Mouse (Mus musculus) lung, embryonic 15.5 days (tissue): ENCODE results near the gene Mfap1a. TPM values are rescaled to one million over a fixed set of nuclear protein-coding genes. Genes with fewer than 3 reads are reported as not detected.
"Not testable (repeated sequence)": the region's sequence is repeated elsewhere in the genome, so short reads cannot be mapped to it uniquely, and the experiment has no call there.

Experiments used
- ATAC-seq: fragments of 200-750 bp; cut with Nextera tagmentation; 2 replicates; pipeline ENCODE4 v1.8.0; 2017; ENCODE audit warnings: moderate number of reproducible peaks, borderline replicate concordance; ENCODE audit not compliant: low FRiP score, low TSS enrichment; ENCODE audit errors: extremely low read depth
- H3K27ac ChIP-seq: fragments of 300-500 bp; sonication (generic); 2 replicates; pipeline ENCODE4 v1.5.1; 2015; ENCODE audit warnings: moderate library complexity, mild to moderate bottlenecking, inconsistent platforms
- H3K27me3 ChIP-seq: fragments of 300-500 bp; sonication (generic); 2 replicates; pipeline ENCODE4 v1.6.1; 2015; ENCODE audit warnings: inconsistent platforms
- H3K36me3 ChIP-seq: fragments of 300-500 bp; sonication (generic); 2 replicates; pipeline ENCODE4 v1.6.1; 2015; ENCODE audit warnings: inconsistent platforms
- H3K4me1 ChIP-seq: fragments of 300-500 bp; sonication (generic); 2 replicates; pipeline ENCODE4 v1.6.1; 2015; ENCODE audit warnings: inconsistent platforms
- H3K4me2 ChIP-seq: fragments of 300-500 bp; sonication (generic); 2 replicates; pipeline ENCODE4 v1.6.1; 2015; ENCODE audit warnings: inconsistent platforms, mild to moderate bottlenecking, moderate library complexity
- H3K4me3 ChIP-seq: fragments of 300-500 bp; sonication (generic); 2 replicates; pipeline ENCODE4 v1.5.1; 2015; ENCODE audit warnings: mild to moderate bottlenecking, inconsistent platforms
- H3K9ac ChIP-seq: fragments of 300-500 bp; sonication (generic); 2 replicates; pipeline ENCODE4 v1.6.1; 2015; ENCODE audit warnings: inconsistent platforms
- H3K9me3 ChIP-seq: fragments of 300-500 bp; sonication (generic); 2 replicates; pipeline ENCODE4 v1.6.1; 2016; ENCODE audit warnings: inconsistent platforms
- WGBS: fragments of 180-500 bp; shearing (Covaris S2); methylation state at CpG from one replicate; pipeline ENCODE4 v1.1.7; 2015; 5-methylcytosine and 5-hydroxymethylcytosine counted together
- polyA plus RNA-seq: library from polyadenylated mRNA; unstranded; fragments of >200 nt; fragmentation: Nextera tagmentation; extraction: Ambion mirVana; gene quantifications from 2 replicates; pipeline ENCODE4 v1.2.1, GENCODE M21; 2015

Mfap1a gene
- polyA plus RNA-seq, 1 experiment from 2014 or later, result 31.8 TPM

DNA sequence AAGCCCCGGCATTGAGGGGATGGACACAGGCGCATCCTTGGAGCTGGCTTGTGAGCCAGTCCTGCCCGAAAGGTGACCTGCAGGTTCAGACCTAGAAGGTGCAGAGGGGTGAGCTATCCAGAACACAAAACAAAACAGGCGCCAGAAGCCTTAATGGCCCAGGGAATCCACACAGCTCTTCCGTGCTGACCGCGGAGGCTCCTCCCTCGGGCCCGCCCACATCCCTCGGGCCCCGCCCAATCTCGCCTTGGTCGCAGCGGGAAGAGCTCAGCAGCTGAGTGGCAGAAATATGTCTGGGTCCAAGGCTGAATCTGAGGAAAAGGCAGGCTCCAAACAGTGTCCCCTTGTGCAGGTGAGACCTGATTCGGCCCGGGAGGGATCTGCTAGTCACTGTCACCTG is 3.1 kb upstream of the Mfap1a start:
- Histone ChIP-seq H3K4me3 (peak overlapping the region; percentile 35), H3K27me3 (no peaks in the 10 kb centered on the region), H3K9ac (0 out of 2 replicates have a peak overlapping the region, but pooled peaks have one; percentile 8), H3K4me2 (peak overlapping the region; percentile 55), H3K4me1 (peaks cover 14% of the 10 kb centered on the region), H3K27ac (no peak overlapping the region), H3K36me3 (peaks cover 17% of the 10 kb centered on the region), H3K9me3 (no peaks in the 10 kb centered on the region)
- WGBS, result 21% methylated on average over 16 of the region's 16 CpGs
- peak; percentile 72 for ATAC-seq

DNA sequence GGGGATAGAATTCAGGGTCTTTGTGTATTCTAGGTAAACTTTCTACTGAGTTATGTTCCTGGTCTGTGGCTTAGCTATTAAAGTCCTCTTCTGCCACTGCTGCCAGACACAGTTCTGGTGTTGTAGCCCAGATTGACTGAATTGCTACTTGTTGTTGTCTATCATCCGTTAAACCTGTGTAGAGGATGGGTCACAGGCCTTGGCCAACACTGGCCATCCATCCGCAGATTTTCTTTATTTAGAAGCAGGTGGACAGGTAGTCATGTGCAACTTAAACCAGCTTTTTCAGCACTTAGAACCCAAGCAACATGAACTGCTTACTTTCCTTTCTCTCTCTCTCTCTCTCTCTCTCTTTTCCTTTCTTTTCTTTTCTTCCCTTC is 1.5 kb upstream of the Mfap1a start:
- Histone ChIP-seq H3K4me2 (peak overlapping the region; percentile 66), H3K4me1 (peaks cover 14% of the 10 kb centered on the region), H3K27me3 (no peaks in the 10 kb centered on the region), H3K4me3 (peak overlapping the region; percentile 65), H3K9me3 (no peaks in the 10 kb centered on the region), H3K36me3 (peaks cover 14% of the 10 kb centered on the region; the same call in 1 of the 2 replicates), H3K27ac (no peak overlapping the region), H3K9ac (peak overlapping the region; percentile 53)
- no peak for ATAC-seq
- WGBS, result 63% methylated on average over 2 of the region's 2 CpGs

DNA sequence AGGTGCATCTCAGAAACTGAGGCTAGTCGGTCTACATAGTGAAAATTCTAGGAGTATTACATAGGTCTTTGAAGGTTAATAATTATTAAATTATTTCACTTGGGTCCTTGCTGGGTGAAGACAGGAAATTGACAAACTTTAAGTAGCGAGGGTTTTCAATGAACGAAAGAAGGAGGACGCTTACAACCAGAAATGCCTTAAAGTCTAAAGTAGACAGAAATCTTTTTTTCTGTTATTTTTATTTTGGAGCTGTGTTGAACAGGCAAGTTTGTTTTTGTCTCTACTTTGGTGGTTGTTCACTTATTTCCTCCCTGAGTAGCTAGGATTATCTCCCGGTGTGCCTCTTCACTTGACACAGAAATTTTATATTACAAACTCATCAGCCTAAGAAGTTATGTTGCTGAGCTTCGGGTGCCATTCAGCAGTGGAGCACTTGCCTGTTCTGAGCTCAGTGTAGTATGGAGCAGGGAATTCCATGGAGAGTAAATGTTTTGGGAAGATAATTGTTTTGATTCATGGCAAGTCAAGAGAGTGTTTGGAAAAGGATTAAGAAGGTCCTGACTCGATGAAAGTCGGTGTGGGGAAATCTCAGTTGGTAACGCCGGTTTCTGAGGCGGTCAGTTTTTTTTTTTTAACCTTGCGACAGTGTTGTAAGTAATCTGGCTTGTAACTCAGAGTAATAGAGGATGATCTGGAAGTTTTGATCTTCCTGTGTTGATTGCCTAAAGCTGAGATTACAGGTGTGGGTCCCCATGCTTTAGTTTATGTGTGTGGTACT is 897 bp upstream of the Mfap1a start:
- Histone ChIP-seq H3K4me1 (peaks cover 14% of the 10 kb centered on the region), H3K4me3 (peak overlapping the region; percentile 65), H3K36me3 (peaks cover 14% of the 10 kb centered on the region; the same call in 1 of the 2 replicates), H3K4me2 (peak overlapping the region; percentile 66), H3K9me3 (no peaks in the 10 kb centered on the region), H3K27ac (no peak overlapping the region), H3K9ac (peak overlapping the region; percentile 53), H3K27me3 (no peaks in the 10 kb centered on the region)
- ATAC-seq, result no peak
- 3% methylated on average over 12 of the region's 12 CpGs for WGBS

DNA sequence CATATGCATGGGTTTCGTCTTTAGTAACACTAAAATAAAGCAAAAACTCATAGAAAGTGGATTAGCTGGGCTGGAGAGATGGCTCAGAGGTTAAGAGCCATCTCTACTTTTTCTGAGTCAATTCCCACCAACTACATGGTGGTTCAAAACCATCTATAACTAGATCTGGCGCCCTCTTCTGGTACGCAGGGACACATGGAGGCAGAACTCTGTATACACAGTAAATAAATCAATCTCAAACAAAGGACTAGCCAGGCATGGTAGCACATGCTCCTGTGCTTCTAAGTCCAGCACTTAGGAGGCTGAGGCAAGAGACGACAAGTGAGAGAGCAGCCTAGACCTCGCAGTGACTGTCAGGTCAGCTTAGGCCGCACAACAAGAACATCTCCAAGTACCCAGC is 4.9 kb downstream of the Mfap1a start:
- 57% methylated on average over 1 of the region's 6 CpGs for WGBS

DNA sequence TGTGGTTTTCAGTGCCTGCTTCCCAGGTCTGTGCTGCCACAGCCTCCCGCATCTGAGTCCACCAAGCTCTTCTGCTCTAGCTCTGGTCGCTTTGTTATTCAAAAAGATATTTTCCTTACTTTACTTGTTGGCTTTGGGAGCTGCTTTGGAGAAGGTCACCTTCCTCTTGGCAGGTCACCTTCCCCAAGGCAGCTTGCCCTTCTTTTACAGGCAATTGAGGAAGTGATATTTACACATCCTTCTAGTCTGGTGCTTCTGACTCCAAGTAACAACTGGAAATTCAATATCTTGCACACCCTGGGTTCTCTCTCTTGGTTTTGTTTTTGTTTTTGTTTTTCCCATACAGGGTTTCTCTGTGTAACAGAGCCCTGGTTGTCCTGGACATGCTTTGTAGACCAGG is 22.1 kb downstream of the Mfap1a start:
- not testable (repeated sequence) for H3K27ac ChIP-seq, ATAC-seq, H3K36me3 ChIP-seq, H3K4me1 ChIP-seq, H3K9me3 ChIP-seq, H3K27me3 ChIP-seq, H3K9ac ChIP-seq, H3K4me2 ChIP-seq, H3K4me3 ChIP-seq
- WGBS, result 85% methylated on average over 2 of the region's 2 CpGs

More for the DNA sequence above, 4.9 kb downstream of the Mfap1a start:
- H3K36me3 ChIP-seq, H3K4me1 ChIP-seq, H3K27me3 ChIP-seq, ATAC-seq, H3K4me2 ChIP-seq, H3K9ac ChIP-seq, H3K4me3 ChIP-seq, H3K9me3 ChIP-seq, H3K27ac ChIP-seq: not testable (repeated sequence)

DNA sequence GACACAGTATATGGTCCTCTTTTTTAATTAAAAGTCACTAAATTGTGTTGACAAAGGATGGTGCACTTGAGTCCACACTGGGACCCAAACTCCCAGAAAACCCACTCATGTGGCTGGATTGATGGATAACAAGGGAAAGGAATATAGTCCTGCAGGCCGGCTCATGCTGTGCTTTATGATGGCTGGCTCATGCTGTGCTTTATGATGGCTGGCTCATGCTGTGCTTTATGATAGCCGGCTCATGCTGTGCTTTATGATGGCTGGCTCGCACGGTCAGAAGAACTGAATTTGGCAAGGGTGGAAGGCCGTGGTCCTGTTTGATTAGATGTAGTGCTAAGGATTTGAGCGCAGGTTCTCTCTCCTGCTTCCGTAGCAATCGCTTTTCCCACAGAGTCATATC is 22.9 kb downstream of the Mfap1a start:
- no peak overlapping the region for H3K4me3 ChIP-seq
- no peaks in the 10 kb centered on the region for H3K27me3 ChIP-seq
- H3K36me3 ChIP-seq, result no peaks in the 10 kb centered on the region
- H3K9me3 ChIP-seq, result no peaks in the 10 kb centered on the region
- no peak overlapping the region for H3K27ac ChIP-seq
- ATAC-seq, result no peak
- no peak overlapping the region for H3K4me2 ChIP-seq
- WGBS, result 73% methylated on average over 8 of the region's 8 CpGs
- no peak overlapping the region for H3K9ac ChIP-seq
- no peaks in the 10 kb centered on the region for H3K4me1 ChIP-seq

DNA sequence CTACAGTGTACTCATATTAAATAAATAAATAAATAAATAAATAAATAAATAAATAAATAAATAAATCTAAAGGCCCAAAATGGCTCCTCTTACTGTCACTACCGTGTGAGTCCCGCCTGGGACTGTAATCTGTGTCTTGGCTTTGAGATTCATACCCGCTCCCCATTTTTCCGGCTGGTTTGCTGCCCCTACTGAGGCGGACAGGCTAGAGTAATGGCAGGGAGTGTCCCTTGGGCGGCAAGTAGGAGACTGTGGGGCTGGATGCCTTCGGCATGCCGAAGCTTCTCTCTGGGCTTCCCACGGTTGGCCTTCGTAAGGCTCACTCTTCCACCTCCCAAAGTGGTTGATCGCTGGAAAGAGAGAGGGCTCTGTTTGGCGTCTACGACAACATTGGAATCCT is 25.5 kb downstream of the Mfap1a start:
- H3K4me2 ChIP-seq, H3K27me3 ChIP-seq, H3K27ac ChIP-seq, H3K9ac ChIP-seq, H3K4me1 ChIP-seq, H3K36me3 ChIP-seq, H3K9me3 ChIP-seq, ATAC-seq, H3K4me3 ChIP-seq: not testable (repeated sequence)
- 82% methylated on average over 13 of the region's 13 CpGs for WGBS

DNA sequence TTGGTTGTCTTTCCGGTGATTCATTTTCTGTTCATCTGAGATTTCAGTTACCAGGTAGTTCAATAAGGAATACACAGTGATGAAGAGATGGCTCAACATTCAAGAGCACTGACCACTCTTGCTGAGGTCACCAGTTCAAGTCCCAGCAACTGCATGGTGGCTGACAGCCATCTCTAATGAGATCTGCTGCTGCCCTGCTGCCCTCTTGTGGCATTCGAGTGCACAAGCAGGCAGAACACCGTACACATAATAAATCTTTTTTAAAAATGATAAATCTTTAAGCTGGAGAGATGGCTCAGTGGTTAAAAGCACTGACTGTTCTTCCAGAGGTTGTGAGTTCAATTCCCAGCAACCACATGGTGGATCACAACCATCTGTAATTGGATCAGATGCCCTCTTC is 26.0 kb downstream of the Mfap1a start:
- H3K9ac ChIP-seq, result no peak overlapping the region
- H3K4me3 ChIP-seq, result no peak overlapping the region
- no peak overlapping the region for H3K4me2 ChIP-seq
- WGBS, result 51% methylated on average over 3 of the region's 3 CpGs
- H3K27ac ChIP-seq, result no peak overlapping the region
- H3K4me1 ChIP-seq, result no peaks in the 10 kb centered on the region
- H3K36me3 ChIP-seq, result no peaks in the 10 kb centered on the region
- H3K9me3 ChIP-seq, result no peaks in the 10 kb centered on the region
- no peak for ATAC-seq
- no peaks in the 10 kb centered on the region for H3K27me3 ChIP-seq

DNA sequence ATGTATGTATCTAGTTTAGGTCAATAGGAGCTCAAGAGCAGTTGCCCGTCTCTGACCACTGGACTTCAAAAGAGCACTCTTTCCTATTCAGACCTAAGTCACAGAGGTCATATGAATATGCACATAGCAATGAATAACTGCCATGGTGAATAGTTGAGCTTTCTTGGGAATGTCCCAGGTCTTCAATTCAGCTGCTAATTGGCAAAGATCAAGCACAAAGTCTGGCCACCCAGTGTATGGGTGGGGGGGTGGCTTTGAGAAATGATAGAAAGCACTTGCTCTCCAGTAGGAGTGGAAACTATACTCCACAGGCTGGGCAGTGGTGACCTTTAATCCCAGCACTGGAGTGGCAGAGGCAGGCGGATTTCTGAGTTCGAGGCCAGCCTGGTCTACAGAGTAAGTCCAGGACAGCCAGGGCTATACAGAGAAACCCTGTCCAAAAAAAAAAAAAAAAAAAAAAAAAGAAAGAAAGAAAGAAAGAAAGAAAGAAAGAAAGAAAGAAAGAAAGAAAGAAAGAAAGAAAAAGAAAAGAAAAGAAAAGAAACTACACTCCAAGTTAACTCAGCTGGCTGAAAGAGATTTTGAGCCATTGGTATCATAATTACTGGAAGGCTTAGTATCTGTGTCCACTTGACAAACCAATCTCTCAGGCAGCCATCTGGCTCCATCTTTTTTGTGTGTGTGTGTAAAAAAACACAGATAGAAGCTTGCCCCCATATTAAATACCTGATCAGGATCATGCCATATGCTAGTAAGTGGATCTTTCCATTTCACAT is 28.8 kb downstream of the Mfap1a start:
- 76% methylated on average over 3 of the region's 3 CpGs for WGBS
- 0 out of 2 replicates have a peak, but pooled peaks cover 3% of the 10 kb centered on the region for H3K4me1 ChIP-seq
- no peaks in the 10 kb centered on the region for H3K27me3 ChIP-seq
- H3K4me3 ChIP-seq, result no peak overlapping the region
- H3K4me2 ChIP-seq, result no peak overlapping the region
- no peaks in the 10 kb centered on the region for H3K9me3 ChIP-seq
- H3K36me3 ChIP-seq, result no peaks in the 10 kb centered on the region
- ATAC-seq, result no peak
- no peak overlapping the region for H3K27ac ChIP-seq
- no peak overlapping the region for H3K9ac ChIP-seq

DNA sequence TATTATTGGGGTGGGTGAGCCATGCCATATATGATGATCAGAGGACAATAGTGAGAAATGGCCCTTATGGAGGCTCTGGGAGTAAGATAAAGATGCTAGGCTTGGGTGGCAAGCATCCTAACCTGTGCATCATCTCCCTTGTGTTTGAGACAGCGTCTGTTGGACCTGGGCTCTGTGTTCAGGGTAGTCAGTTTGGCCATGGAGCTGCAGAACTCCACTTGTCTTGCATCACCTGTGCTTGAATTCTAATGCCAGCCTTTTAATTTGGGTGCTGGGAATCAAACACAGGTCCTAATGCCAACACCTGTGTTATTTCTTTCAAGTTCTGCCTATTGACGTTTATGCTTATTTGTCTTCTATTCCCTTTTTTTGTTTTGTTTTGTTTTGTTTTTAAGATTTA is 31.2 kb downstream of the Mfap1a start:
- H3K4me3 ChIP-seq, H3K4me2 ChIP-seq: not testable (repeated sequence)
- 89% methylated on average over 2 of the region's 2 CpGs for WGBS

DNA sequence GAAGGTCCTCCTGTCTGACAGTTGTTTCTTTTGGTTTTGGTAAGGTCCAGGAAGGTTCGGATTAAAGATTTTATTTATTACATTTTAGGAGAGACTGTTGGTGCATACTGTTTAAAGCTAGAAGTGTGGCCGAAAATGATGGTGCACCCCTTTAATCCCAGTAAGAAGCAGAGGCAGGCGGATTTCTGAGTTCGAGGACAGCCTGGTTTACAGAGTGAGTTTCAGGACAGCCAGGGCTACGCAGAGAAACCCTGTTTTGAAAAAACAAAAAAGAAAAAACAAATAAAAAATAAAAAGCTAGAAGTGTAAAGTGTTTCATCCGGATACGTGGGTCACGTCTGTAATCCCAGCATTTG is 32.3 kb downstream of the Mfap1a start:
- Histone ChIP-seq H3K4me1 (0 out of 2 replicates have a peak, but pooled peaks cover 3% of the 10 kb centered on the region), H3K4me2 (peak overlapping the region; percentile 69), H3K27ac (peak overlapping the region; percentile 53; the same call in 1 of the 2 replicates), H3K4me3 (peak overlapping the region; percentile 70), H3K9ac (peak overlapping the region; percentile 66; the same call in 1 of the 2 replicates), H3K36me3 (no peaks in the 10 kb centered on the region), H3K9me3 (no peaks in the 10 kb centered on the region), H3K27me3 (no peaks in the 10 kb centered on the region)
- peak; percentile 19; the same call in 1 of the 2 replicates for ATAC-seq
- WGBS, result 20% methylated on average over 8 of the region's 8 CpGs

More for the DNA sequence above, 31.2 kb downstream of the Mfap1a start:
- H3K27me3 ChIP-seq, ATAC-seq, H3K9me3 ChIP-seq, H3K36me3 ChIP-seq, H3K27ac ChIP-seq, H3K9ac ChIP-seq, H3K4me1 ChIP-seq: not testable (repeated sequence)
